Mouse (Mus musculus) urinary bladder, postnatal 14 days (tissue): ENCODE measurements around the gene Zfp646.
"Not testable (repeated sequence)": the region's sequence is repeated elsewhere in the genome, so short reads cannot be mapped to it uniquely, and the experiment has no call there.

ENCODE experiments used
- DNase-seq: peaks from one replicate; pipeline ENCODE4 v3.0.0; 2021; ENCODE audit warnings: low spot score

Zfp646 gene

GRCm38 (mm10) chr7:127880431-127880830, 4.4 kb downstream of the Zfp646 start:
- no peak for DNase-seq

- peak; percentile 77 for DNase-seq
These were observed 9.9 kb downstream of the Zfp646 start for GRCm38 (mm10) chr7:127885951-127886350.

GRCm38 (mm10) chr7:127886551-127886950, 10.5 kb downstream of the Zfp646 start:
- DNase-seq: no peak

- no peak for DNase-seq
These were observed 11.2 kb downstream of the Zfp646 start for GRCm38 (mm10) chr7:127887191-127887590.

- no peak for DNase-seq
These were observed 11.8 kb downstream of the Zfp646 start for GRCm38 (mm10) chr7:127887781-127888180.

GRCm38 (mm10) chr7:127888821-127889220, 12.8 kb downstream of the Zfp646 start:
- DNase-seq: no peak

- DNase-seq: no peak
These were observed 14.8 kb downstream of the Zfp646 start, which contains the start of gene Prss53 for GRCm38 (mm10) chr7:127890798-127891197. TSS of gene Prss53 (minus strand) at chr7:127890970.

GRCm38 (mm10) chr7:127894480-127894879, 18.5 kb downstream of the Zfp646 start:
- DNase-seq: no peak

GRCm38 (mm10) chr7:127895442-127895841, 19.4 kb downstream of the Zfp646 start, which contains the start of the genes Gm21974 and Vkorc1:
TSS of gene Gm21974 (minus strand) at chr7:127895454.
TSS of gene Vkorc1 (minus strand) at chr7:127895617.
- peak; percentile 96 for DNase-seq

GRCm38 (mm10) chr7:127895891-127896290, 19.9 kb downstream of the Zfp646 start:
- DNase-seq: not testable (repeated sequence)

- peak; percentile 63 for DNase-seq
These were observed 20.4 kb downstream of the Zfp646 start for GRCm38 (mm10) chr7:127896384-127896783.

- no peak for DNase-seq
These were observed 21.5 kb downstream of the Zfp646 start for GRCm38 (mm10) chr7:127897542-127897941.

- no peak for DNase-seq
These were observed 22.3 kb downstream of the Zfp646 start for GRCm38 (mm10) chr7:127898179-127898956.

- no peak for DNase-seq
These were observed 24.0 kb downstream of the Zfp646 start for GRCm38 (mm10) chr7:127899997-127900396.

GRCm38 (mm10) chr7:127901772-127902171, 25.8 kb downstream of the Zfp646 start:
- no peak for DNase-seq

- peak; percentile 79 for DNase-seq
These were observed 28.2 kb downstream of the Zfp646 start, which contains the start of gene Bckdk for GRCm38 (mm10) chr7:127903971-127904796. TSS of gene Bckdk (plus strand) at chr7:127904082.

GRCm38 (mm10) chr7:127907939-127908338, 31.9 kb downstream of the Zfp646 start:
- no peak for DNase-seq

- no peak for DNase-seq
These were observed 32.6 kb downstream of the Zfp646 start for GRCm38 (mm10) chr7:127908656-127909055.

- DNase-seq: peak; percentile 90
These were observed 36.3 kb downstream of the Zfp646 start, which contains the start of gene Kat8 for GRCm38 (mm10) chr7:127912190-127912871. TSS of gene Kat8 (plus strand) at chr7:127912516.

- no peak for DNase-seq
These were observed 36.9 kb downstream of the Zfp646 start for GRCm38 (mm10) chr7:127912938-127913337.

- DNase-seq: no peak
These were observed 39.3 kb downstream of the Zfp646 start for GRCm38 (mm10) chr7:127915293-127915692.

GRCm38 (mm10) chr7:127918203-127918602, 42.2 kb downstream of the Zfp646 start:
- DNase-seq: peak; percentile 67
